Mouse (Mus musculus) right cerebral cortex, adult 18-20 months (tissue): ENCODE measurements around the gene Gpr174.
"Not testable (repeated sequence)": the region's sequence is repeated elsewhere in the genome, so short reads cannot be mapped to it uniquely, and the experiment has no call there.

Experiments used
- DNase-seq: peaks from one replicate; pipeline ENCODE4 v3.0.0; 2022; ENCODE audit warnings: mixed read lengths

Gene Gpr174

DNA sequence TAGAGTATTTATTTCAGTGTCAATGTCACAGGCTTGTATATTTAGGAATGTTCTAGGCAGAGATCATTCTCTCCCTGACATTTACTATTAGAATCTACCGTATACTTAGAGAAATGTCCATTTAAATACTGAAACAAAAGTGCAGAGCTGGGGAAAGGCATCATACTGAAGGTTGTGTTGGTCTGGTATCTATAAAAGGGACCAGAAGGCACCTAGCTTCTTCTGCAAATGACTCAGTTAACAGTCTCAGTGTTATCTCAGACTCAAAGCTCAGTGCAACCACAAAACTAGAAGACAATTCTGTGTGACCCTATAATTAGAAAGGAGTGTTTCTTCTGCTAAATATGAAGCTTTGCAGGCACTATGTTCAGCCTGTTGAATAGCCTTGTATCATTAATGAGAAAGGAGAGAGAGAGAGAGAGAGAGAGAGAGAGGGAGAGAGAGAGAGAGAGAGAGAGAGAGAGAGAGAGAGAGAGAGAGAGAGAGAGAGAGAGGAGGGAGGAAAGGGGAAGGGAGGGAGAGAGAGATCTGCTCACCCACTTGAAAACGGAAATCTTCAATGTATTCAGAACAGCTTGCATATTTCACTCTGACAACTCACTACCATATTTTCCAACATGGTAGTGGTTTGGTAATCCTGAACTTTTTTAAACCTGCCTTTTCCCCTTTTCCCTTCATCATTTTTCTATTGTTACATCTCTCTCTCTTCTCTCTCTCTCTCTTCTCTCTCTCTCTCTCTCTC is at the start of gene Gpr174:
Gene Gpr174, plus strand, starts transcription at position 393 of the 742 bp plus-strand sequence.
- DNase-seq = no peak

DNA sequence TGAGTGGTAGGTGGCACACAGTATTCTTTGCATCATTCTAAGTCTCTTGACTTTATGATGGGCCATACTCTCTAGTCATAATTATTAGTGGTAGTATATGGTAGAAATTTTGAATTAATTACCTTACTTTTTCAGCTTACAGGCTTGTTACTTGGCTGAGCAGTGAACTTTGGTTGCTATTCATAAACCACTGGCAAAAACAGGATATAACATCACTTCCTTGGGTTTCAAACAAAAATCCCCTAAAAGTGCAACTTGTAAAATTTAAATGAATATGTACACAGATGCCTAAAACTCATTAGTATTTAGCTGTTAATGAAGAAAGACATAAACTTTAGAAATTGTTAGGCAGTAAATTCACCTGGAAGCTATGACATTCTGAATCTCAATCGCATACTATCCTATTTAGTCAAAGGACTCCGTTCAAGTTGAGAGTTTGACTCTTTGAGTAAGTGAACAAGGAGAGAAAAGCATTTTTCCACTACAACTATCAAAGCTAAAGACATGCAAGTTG is 38.0 kb upstream of the Gpr174 start:
- no peak for DNase-seq

DNA sequence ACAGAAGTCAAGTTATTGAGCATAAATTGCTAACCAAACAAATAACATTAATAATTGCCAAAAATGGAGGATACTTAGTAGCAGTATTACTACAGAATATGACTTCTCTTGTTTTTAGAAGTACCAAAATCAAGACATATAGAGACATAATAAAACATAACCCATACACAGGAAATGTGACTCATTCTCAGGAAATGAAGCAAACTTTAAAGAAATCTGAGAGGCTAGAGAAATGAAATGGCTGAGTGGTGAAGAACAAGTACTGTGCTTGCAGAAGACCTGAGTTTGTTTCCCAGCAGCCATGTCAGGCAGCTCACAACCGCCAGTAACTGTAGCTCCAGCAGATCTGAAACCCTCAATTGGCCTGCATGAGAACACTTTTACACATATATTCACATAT is 30.8 kb upstream of the Gpr174 start:
- DNase-seq = no peak

DNA sequence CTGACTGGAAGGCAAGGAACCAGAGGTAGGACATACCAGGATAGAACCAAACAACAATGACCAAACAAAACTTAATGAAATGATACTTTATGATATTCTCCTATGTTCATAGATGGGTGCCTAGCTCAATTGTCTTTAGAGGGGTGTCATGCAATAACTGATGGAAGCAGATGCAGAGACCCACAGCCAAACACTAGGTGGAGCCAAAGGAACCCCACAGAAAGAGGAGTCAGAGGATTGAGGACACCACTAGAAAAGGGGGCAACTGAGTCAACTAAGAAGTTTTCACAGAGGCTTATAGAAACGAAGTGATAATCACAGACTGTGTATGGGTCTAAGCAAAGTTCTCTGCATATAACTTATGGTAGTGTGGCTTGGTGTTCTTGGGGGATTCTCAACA is 24.5 kb upstream of the Gpr174 start:
- no peak for DNase-seq

DNA sequence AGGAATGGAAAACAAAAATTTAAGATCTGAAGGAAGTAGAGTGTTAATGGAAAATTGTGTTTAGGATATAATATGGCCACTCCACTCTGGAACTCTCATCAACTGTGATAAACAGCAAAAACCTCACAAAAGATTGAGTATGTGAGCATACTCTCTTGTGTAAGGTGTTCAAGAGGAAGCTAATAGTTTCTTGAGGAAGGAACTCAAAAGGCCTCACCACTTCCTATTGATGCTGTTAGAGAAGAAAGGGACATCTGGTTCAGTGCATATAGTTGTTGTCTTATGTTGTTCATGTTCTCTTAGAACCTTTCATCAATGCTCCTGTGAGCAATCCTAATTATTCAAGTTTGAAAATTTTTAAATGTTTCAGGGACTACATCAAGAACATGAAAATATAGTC is 21.0 kb upstream of the Gpr174 start:
- no peak for DNase-seq

DNA sequence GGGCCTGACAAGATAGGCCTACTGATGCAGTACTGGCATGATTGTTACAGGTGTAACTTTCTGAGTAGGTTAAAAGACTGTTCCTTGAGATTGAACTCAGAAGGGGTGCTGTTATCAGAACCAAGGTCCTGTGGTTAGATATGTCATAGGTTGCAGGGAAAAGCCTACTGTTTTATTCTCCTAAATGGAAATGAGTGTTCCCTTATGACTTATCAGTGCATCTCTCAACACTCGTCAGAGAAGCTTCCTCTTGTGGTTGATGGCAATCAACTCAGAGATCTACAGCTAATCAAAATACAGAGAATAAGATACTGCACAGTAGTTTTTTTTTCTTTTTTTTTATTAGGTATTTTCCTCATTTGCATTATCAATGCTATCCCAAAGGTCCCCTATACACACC is 19.2 kb upstream of the Gpr174 start:
- no peak for DNase-seq

DNA sequence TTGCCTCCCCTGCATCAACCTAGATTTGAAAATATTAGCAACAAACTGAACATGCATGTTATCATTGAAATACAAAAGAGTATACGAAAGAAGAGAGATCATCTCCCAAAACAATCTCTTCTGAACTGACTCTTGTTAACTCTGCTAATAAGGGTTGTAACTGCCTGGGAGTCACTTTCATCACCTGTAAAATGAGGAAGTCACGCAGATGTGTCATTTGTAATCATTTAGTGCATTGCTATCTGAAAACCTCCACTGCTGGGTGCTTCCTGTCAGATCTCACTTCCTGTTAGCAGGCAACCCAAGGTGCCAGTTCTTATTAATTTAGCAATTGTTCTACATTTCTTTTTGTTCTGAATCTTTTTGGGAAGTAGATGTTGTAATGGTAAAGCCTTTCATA is 5.3 kb upstream of the Gpr174 start:
- DNase-seq = no peak

DNA sequence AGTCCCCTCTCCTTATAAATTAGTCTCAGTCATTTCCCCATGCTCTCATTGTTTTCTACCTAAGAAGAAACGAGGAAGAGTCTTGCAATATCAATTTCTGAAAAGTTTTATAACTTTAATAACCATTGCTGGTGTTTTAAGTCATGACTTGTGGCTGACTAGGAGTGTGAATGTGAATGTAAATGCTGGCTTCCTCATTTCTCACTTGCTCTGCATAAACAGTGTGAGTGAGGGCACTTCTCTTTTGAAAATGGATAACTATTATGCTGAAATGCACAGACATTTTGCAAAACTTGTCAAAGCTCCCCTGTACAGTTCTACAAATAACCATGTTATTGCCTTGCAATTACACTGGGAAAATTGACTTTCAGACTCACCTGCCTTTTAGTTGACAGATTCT is 8.9 kb downstream of the Gpr174 start:
- DNase-seq = no peak

DNA sequence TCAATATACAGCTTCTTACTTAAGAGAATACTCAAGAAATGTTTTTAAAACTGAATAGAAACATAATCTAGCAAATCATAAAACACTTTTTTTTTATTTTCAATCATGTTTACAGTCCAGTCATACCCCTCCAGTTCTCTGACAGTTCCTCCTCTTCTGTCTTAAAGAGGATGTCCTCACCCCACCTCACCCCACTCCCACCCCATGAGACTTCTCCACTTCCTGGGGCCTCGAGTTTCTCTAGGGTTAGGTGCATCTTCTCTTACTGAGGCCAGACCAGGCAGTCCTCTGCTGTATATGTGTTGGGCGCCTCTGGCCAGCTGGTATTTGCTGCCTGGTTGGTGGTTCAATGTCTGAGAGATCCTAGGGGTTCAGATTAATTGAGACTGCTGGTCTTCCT is 21.9 kb downstream of the Gpr174 start:
- DNase-seq = no peak

DNA sequence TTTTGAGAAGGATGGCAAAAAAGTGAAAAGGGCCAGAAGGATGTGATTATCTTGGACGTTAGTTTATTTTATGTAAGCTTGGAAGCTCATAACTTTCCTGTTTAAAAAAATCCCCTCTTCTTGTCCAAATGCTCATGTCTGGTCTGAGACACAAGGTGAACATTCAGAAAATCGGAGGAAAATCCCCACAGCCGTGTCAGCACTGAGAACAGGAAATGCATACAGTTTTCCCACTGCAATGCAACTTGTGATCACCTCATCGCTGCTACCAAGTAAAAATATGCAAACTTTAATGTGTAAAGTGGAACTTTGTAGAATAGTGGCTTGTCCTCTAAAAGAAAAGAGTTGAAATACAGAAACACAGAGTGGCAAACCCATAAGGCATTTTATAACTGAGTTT is 28.5 kb downstream of the Gpr174 start:
- no peak for DNase-seq

DNA sequence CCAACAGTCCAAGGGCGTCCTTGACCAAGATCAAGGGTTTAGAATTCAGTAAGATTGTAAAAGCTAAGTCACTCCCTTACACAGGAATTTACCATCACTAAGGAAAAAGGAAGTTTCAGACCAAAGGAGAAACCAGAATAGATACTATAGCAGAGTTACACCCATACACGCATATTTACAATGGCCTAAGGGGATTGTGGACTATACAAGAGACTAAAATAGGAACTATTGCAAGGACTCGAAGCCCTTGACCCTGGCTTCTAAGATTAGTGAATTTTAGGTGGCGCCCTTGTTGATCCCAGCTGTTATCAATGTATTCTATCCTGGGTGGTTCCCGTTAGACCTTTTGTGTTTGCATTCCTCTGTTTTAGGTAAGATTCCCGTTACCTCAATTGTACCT is 42.2 kb downstream of the Gpr174 start:
- not testable (repeated sequence) for DNase-seq

DNA sequence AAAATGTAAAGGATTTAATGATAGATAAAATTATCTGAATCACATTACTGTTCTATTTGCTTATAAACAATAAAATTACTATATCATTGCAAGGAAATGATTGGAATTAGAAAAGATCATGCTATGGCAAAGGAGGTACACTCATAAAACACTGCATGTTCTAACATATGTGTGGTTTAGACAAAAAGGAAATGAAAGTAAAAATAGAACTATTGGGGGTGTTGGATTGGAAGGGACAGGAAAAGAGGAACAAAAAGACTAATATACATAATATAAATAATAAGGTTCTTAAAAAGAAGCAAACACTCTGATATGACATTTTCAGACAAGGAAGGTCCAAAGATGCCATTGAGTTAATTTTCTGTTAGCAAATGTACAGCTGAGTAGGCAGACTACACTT is 43.1 kb downstream of the Gpr174 start:
- no peak for DNase-seq

DNA sequence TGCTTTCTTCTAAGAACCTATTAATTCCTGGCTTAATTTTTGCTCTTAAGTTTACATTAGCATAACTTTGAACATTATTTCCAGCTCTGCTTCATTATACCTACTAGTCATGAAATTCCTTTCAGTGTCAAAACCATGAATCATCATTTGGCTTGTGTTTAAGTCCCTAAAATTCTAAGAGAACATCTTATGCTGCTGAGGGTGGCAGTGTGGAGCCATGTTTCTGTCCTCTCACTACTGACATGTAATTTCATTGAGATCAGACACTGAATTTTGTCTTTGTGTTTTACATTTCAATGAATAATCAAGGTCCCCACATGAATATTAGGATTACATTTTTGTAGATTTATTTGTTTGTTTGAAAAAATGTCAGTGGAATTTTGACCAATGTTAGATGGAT is 50.8 kb downstream of the Gpr174 start:
- DNase-seq = no peak

DNA sequence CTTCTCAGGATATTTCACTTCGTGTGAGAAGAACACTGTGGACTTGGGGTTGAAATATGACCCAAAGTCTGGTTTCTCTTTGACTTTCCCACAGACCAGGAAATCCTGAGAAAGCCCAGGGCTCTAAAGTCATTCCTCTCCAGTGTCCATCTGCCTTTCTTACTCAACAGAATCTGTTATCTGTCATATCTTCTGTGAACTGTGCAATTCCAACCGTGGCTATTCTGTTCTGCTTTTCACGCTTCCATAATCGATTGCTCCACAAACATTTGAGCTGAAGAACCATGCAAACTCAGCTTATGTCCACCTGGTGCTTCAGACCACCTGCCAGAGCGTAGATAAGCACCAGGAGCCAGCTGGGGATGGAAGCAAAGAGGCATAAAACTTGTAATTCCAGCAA is 56.9 kb downstream of the Gpr174 start:
- DNase-seq = no peak

DNA sequence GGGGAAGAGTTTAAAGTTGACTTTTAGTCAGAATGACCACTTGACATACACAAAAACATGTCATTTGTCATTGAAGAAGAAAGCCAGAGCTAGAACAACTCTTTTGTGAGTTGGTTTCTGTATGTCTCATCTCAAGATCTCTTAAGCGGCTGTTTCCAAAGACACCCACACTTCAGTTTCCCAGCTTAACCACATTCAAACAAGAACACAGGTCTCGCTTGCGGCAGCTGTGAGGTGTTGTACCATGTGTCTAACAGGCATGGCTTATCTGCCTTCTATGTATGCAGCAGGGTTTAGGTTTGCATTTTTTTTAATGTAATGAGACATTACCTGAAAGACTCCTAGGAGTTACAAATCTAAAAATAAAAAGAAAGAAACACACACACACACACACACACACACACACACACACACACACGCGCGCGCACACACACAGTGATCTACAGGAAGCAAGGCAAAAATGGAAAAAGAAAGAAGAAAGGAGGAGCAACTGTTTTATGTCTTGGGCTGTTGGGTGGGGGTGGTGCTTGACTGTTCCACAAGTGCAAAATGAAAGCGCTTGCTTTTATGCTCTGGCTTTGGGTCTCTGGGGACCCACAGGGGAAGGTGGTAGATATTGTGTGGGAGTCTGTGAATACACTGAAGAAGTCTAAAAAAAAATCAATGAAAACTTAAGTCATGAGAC is 70.2 kb downstream of the Gpr174 start:
- no peak for DNase-seq

DNA sequence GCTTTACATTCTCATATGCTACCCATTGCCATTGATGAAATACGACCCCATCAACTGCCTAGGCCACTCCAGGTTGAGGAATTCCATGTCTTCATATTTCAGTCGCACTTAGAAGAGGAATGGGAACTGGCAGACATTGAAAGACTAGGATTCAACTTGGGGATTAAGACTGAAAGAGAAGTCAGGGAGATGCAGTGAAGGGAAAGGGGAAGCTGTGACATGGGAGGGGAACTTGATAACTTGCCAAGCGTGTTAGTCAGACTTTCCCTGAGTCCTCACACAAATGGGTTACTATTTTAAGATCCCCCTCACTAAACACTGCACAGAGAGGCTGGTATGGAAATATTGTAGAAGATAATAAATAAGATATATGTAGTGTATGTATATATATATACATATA is 74.2 kb downstream of the Gpr174 start:
- no peak for DNase-seq

DNA sequence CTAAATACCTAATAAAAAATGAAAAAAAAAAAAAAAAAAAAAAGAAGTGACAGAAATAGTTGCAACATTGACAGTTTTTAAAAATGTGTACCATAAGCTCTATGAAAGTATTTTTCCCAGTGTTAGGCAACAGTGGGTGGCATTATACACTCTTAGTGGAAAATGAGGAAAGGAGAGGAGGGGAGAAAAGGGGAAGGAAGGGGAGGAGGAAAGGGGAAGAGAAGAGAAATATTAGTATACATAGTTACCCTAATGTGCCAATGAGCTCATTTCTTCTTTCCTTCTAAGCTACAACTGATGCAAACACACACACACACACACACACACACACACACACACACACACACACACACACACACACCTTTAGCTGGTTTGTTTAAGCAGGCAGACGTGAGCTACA is 80.9 kb downstream of the Gpr174 start:
- DNase-seq = no peak

DNA sequence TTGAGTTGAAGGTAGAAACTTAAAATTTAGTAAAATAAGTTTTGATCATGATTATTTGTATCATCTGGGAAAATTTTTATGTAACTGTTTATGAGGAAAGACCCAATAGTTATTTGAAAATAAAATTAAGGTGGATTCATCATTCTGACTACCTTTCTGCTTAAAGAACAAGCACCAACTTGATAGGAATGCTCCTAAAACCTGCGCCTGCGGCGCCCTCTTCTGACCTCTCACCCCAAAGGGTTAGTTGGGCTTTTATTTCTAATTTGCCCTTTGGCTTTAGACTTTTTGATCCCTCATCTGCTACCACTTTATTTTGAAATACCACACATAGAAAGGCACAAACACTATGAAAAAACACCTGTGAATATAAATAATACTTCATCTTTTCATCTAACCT is 86.3 kb downstream of the Gpr174 start:
- DNase-seq = no peak
